Mouse (Mus musculus) heart, postnatal 0 days (tissue): ENCODE results near the gene Spats2l. TPM values are rescaled to one million over a fixed set of nuclear protein-coding genes. Genes with fewer than 3 reads are reported as not detected.

Experiments
- ATAC-seq: fragments of 200-750 bp; cut with Nextera tagmentation; 2 replicates; pipeline ENCODE4 v1.8.0; 2017; ENCODE audit warnings: low read depth, moderate number of reproducible peaks, moderate library complexity; ENCODE audit not compliant: insufficient read depth
- DNase-seq: peaks from one replicate; pipeline ENCODE4 v3.0.0-alpha.2; 2016; ENCODE audit warnings: low spot score
- H3K27ac ChIP-seq: fragments of 300-500 bp; sonication (generic); 2 replicates; pipeline ENCODE4 v1.5.1; 2014; ENCODE audit warnings: low read depth, mild to moderate bottlenecking
- H3K27me3 ChIP-seq: fragments of 300-500 bp; sonication (generic); 2 replicates; pipeline ENCODE4 v1.6.1; 2014; ENCODE audit warnings: low read length, mixed read lengths; ENCODE audit not compliant: control insufficient read depth, insufficient read depth
- H3K36me3 ChIP-seq: fragments of 300-500 bp; sonication (generic); replicated peaks from 2 replicates; pipeline ENCODE4 v1.6.1; 2014; ENCODE audit warnings: low read length, mixed read lengths; ENCODE audit not compliant: control insufficient read depth, insufficient read depth
- H3K4me1 ChIP-seq: fragments of 300-500 bp; sonication (generic); 2 replicates; pipeline ENCODE4 v1.6.1; 2014; ENCODE audit warnings: antibody characterized with exemption; ENCODE audit not compliant: control insufficient read depth, insufficient read depth
- H3K4me2 ChIP-seq: fragments of 300-500 bp; sonication (generic); 2 replicates; pipeline ENCODE4 v1.6.1; 2014; ENCODE audit warnings: low read depth, mild to moderate bottlenecking, low read length, moderate library complexity
- H3K4me3 ChIP-seq: fragments of 300-500 bp; sonication (generic); 2 replicates; pipeline ENCODE4 v1.5.1; 2014; ENCODE audit warnings: low read depth, low read length
- H3K9ac ChIP-seq: fragments of 300-500 bp; sonication (generic); replicated peaks from 2 replicates; pipeline ENCODE4 v1.6.1; 2014; ENCODE audit warnings: low read depth, low read length, mixed read lengths
- H3K9me3 ChIP-seq: fragments of 300-500 bp; sonication (generic); replicated peaks from 2 replicates; pipeline ENCODE4 v1.6.1; 2016; ENCODE audit warnings: low read length; ENCODE audit not compliant: control insufficient read depth
- CTCF ChIP-seq: IDR thresholded peaks from 2 replicates; pipeline ENCODE4 v1.5.1; 2016; ENCODE audit warnings: antibody characterized with exemption, control low read depth, low read depth
- EP300 ChIP-seq: IDR thresholded peaks from 2 replicates; pipeline ENCODE4 v1.6.1; 2016; ENCODE audit warnings: antibody characterized with exemption, low read depth
- WGBS: fragments of 180-500 bp; shearing (Covaris S2); extraction: QIAGEN DNeasy Blood & Tissue Kit; methylation state at CpG from one replicate; pipeline ENCODE4 v1.1.7; 2014; 5-methylcytosine and 5-hydroxymethylcytosine counted together
- polyA plus RNA-seq: library from polyadenylated mRNA; unstranded; fragments of >200 nt; fragmentation: Nextera tagmentation; extraction: Ambion mirVana; gene quantifications from 2 replicates; pipeline ENCODE4 v1.2.1, GENCODE M21; 2015
- total RNA-seq: library from RNA; depleted of rRNA; stranded (reverse); fragments of >200 nt; gene quantifications from 2 replicates; pipeline ENCODE4 v1.2.3, GENCODE M21; 2014; ENCODE audit warnings: low replicate concordance

Gene Spats2l
- total and polyA plus RNA-seq, 2 experiments from 2014 or later, result 12.5 to 48.7 TPM

GRCm38 (mm10) chr1:57851871-57852270, 77.9 kb downstream of the Spats2l start:
- DNase-seq, result no peak
- TF ChIP-seq EP300 (no peak), CTCF (no peak)
- H3K4me3 ChIP-seq, result no peak overlapping the region
- peak overlapping the region; percentile 59 for H3K4me2 ChIP-seq
- H3K27me3 ChIP-seq, result no peaks in the 10 kb centered on the region
- 0 out of 2 replicates have a peak overlapping the region, but pooled peaks have one; percentile 46 for H3K9ac ChIP-seq
- peaks cover 33% of the 10 kb centered on the region for H3K4me1 ChIP-seq
- no peaks in the 10 kb centered on the region for H3K36me3 ChIP-seq
- H3K27ac ChIP-seq, result peak overlapping the region; percentile 90
- H3K9me3 ChIP-seq, result no peaks in the 10 kb centered on the region
- 85% methylated on average over 6 of the region's 6 CpGs for WGBS
- ATAC-seq, result no peak

DNA sequence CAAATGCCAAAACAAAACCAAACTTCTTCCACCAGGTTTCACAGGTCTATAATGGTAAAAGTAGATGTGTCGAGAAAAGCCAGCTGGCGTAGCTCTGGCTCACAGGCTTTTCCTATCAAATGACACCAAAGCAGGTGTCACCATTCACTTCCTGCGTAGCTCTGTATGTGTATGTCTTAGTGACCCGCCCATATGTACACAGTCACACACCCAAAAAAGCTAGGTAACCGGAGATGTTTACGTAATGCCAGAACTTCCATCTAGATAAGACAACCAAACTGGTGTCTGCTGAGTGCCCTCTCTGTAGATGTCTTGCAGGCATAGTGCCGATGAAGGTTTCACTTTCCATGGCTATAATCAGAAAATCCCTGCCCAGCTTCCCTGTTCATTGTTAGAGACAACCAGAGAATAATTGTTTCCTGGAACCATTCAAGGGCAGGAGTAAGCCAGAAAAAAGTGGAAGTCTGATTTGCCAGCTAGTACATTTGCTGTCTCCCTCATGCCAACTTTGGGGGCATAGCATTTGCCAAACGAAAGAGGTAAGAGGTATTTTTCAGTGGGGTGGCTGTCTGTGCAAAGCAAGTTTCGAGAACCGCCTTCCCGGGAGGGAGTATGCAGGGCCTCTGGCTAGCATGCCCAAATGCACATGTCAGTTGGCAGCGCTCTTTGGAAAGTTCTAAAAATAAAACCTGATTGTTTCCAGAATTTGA, 78.8 kb downstream of the Spats2l start:
- DNase-seq (peak; percentile 50), ATAC-seq (peak; percentile 72)
- Histone ChIP-seq H3K9ac (peak overlapping the region; percentile 46), H3K4me1 (peaks cover 33% of the 10 kb centered on the region), H3K36me3 (no peaks in the 10 kb centered on the region), H3K27me3 (no peaks in the 10 kb centered on the region), H3K27ac (peak overlapping the region; percentile 90), H3K4me2 (peak overlapping the region; percentile 59), H3K9me3 (no peaks in the 10 kb centered on the region), H3K4me3 (peak overlapping the region; percentile 21)
- no peak for TF ChIP-seq CTCF
- no peak; the same call in 1 of the 2 replicates for TF ChIP-seq EP300
- 34% methylated on average over 12 of the region's 12 CpGs for WGBS

- no peak overlapping the region for H3K27ac ChIP-seq
- peaks cover under 1% of the 10 kb centered on the region; the same call in 1 of the 2 replicates for H3K9me3 ChIP-seq
- H3K36me3 ChIP-seq, result no peaks in the 10 kb centered on the region
- H3K4me3 ChIP-seq, result no peak overlapping the region
- H3K27me3 ChIP-seq, result no peaks in the 10 kb centered on the region
- H3K9ac ChIP-seq, result no peak overlapping the region
- TF ChIP-seq CTCF (no peak), EP300 (no peak)
- H3K4me2 ChIP-seq, result no peak overlapping the region
- peaks cover 8% of the 10 kb centered on the region for H3K4me1 ChIP-seq
- WGBS, result 66% methylated on average over 5 of the region's 5 CpGs
- ATAC-seq (no peak), DNase-seq (no peak)
Measured at GRCm38 (mm10) chr1:57857799-57858198, 83.8 kb downstream of the Spats2l start.

DNA sequence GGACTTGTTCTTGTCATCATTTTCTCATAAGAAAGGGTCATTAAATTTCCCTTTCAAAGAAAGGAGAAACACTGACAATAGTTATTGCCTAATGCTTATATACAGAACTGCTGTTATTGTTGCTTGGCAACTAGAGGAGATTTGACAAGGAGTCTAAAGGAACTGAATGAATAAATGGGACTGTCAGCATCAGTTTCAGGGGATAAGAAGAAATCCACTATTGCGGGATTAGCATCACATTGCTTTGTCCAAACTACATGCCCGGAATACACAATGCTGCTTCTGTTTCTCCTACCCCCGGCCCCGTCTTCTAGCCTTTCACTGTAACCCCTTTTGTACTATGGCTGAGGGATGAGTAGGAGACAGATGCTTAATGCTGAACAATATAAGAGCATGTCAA, 88.1 kb downstream of the Spats2l start:
- WGBS, result 79% methylated on average over 4 of the region's 4 CpGs
- H3K27me3 ChIP-seq, result no peaks in the 10 kb centered on the region
- ATAC-seq, result no peak

DNA sequence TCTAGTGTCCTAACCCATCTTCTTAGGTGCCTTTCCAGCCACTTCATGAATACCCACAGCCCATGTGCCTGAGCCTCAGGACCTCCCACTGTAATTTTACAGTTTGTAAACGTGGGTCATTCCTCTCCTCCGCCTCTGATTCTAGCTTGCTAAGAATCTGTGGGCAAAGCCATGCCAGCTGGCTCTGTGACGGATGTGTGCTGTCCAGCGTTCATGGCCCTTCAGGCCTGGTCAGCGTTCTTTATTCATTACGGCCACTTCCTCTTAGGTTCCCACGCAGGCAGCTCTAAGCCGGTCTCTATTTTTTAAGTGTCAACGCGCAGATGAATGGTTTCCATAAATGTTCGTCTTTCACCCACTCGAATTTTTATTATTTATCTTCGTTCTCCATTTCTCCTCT, 94.7 kb downstream of the Spats2l start:
- H3K36me3 ChIP-seq, result 0 out of 2 replicates have a peak, but pooled peaks cover 3% of the 10 kb centered on the region
- 0 out of 2 replicates have a peak, but pooled peaks have one; percentile 17 for ATAC-seq
- no peak overlapping the region for H3K27ac ChIP-seq
- no peak overlapping the region for H3K4me3 ChIP-seq
- H3K9ac ChIP-seq, result no peak overlapping the region
- no peak overlapping the region for H3K4me2 ChIP-seq
- no peaks in the 10 kb centered on the region for H3K27me3 ChIP-seq
- no peaks in the 10 kb centered on the region for H3K4me1 ChIP-seq
- H3K9me3 ChIP-seq, result no peaks in the 10 kb centered on the region
- WGBS, result 57% methylated on average over 13 of the region's 13 CpGs
- TF ChIP-seq EP300 (no peak), CTCF (no peak)
- no peak for DNase-seq

More for the DNA sequence above, 88.1 kb downstream of the Spats2l start:
- DNase-seq, result peak; percentile 21
- no peaks in the 10 kb centered on the region for H3K4me1 ChIP-seq
- no peak overlapping the region for H3K9ac ChIP-seq
- no peak overlapping the region for H3K4me3 ChIP-seq
- H3K36me3 ChIP-seq, result no peaks in the 10 kb centered on the region
- no peak overlapping the region for H3K4me2 ChIP-seq
- H3K9me3 ChIP-seq, result peaks cover 4% of the 10 kb centered on the region; the same call in 1 of the 2 replicates
- H3K27ac ChIP-seq, result no peak overlapping the region
- TF ChIP-seq EP300 (no peak), CTCF (no peak)
